Comparison of ENCODE assay signal across 17 mouse cellular contexts in genomic region chr4:126152864-126153263, GRCm38 (mm10). TPM values are rescaled to one million over a fixed set of nuclear protein-coding genes. Genes with fewer than 3 reads are reported as not detected.
"Had no signal": no experiment of that assay in that cellular context is flagged by ENCODE, and none has a peak within 500 bp of the region (broad histone marks: within the 10 kb centered on the region; RNA-seq: fewer than 3 reads in every experiment).

No protein-coding gene starts in this region.

- H3K27ac ChIP-seq: kidney, postnatal 0 days; liver, embryonic 13.5 days; stomach, postnatal 0 days had no signal

- H3K9ac ChIP-seq: liver, embryonic 13.5 days had no signal

- H3K4me2 ChIP-seq: liver, embryonic 13.5 days; midbrain, embryonic 11.5 days had no signal

- H3K9me3 ChIP-seq: liver, embryonic 13.5 days had no signal

- DNase-seq: kidney, adult 8-10 months; kidney, postnatal 4 days; layer of hippocampus, adult 9-11 months; liver, embryonic 13.5 days; lung, adult 2 months; lung, postnatal 14 days; midbrain, embryonic 14.5 days; right cerebral cortex, adult 18-20 months; right cerebral cortex, postnatal 14 days; right cerebral cortex, postnatal 4 days; thymus, adult 2 months; thymus, postnatal 14 days; thymus, postnatal 4 days had no signal

- H3K4me3 ChIP-seq: liver, embryonic 13.5 days had no signal

- H3K36me3 ChIP-seq: liver, embryonic 13.5 days had no signal

RNA-seq across cellular contexts. Expression of gene Eva1b, which starts 5.3 kb away (rescaled TPM):
- total RNA-seq: megakaryocyte-erythroid progenitor cell, adult 5-6 weeks had no signal
